Mouse (Mus musculus) intestine, embryonic 16.5 days (tissue): ENCODE results near the gene Crabp2. TPM values are rescaled to one million over a fixed set of nuclear protein-coding genes. Genes with fewer than 3 reads are reported as not detected.

Experiments used
- ATAC-seq: fragments of 200-750 bp; cut with Nextera tagmentation; 2 replicates; pipeline ENCODE4 v1.8.0; 2017; ENCODE audit warnings: moderate TSS enrichment, moderate library complexity
- H3K27ac ChIP-seq: fragments of 300-500 bp; sonication (generic); 2 replicates; pipeline ENCODE4 v1.5.1; 2014; ENCODE audit warnings: mild to moderate bottlenecking, low read length
- H3K27me3 ChIP-seq: fragments of 300-500 bp; sonication (generic); replicated peaks from 2 replicates; pipeline ENCODE4 v1.6.1; 2014; ENCODE audit warnings: low read length, control low read depth, mixed read lengths; ENCODE audit not compliant: control insufficient read depth, insufficient read depth
- H3K36me3 ChIP-seq: fragments of 300-500 bp; sonication (generic); 2 replicates; pipeline ENCODE4 v1.6.1; 2014; ENCODE audit warnings: low read length, control low read depth; ENCODE audit not compliant: control insufficient read depth, insufficient read depth
- H3K4me1 ChIP-seq: fragments of 300-500 bp; sonication (generic); 2 replicates; pipeline ENCODE4 v1.6.1; 2014; ENCODE audit warnings: low read length, control low read depth, mixed read lengths; ENCODE audit not compliant: control insufficient read depth, insufficient read depth
- H3K4me2 ChIP-seq: fragments of 300-500 bp; sonication (generic); 2 replicates; pipeline ENCODE4 v1.6.1; 2014; ENCODE audit warnings: low read depth, low read length, control low read depth
- H3K4me3 ChIP-seq: fragments of 300-500 bp; sonication (generic); 2 replicates; pipeline ENCODE4 v1.5.1; 2014; ENCODE audit warnings: mild to moderate bottlenecking, low read length
- H3K9ac ChIP-seq: fragments of 300-500 bp; sonication (generic); 2 replicates; pipeline ENCODE4 v1.6.1; 2014; ENCODE audit warnings: low read depth, low read length
- H3K9me3 ChIP-seq: fragments of 300-500 bp; sonication (generic); 2 replicates; pipeline ENCODE4 v1.6.1; 2016; ENCODE audit warnings: low read length, control low read depth; ENCODE audit not compliant: control insufficient read depth
- WGBS: fragments of 180-500 bp; shearing (Covaris S2); extraction: QIAGEN DNeasy Blood & Tissue Kit; methylation state at CpG from one replicate; pipeline ENCODE4 v1.1.7; 2014; 5-methylcytosine and 5-hydroxymethylcytosine counted together
- polyA plus RNA-seq: library from polyadenylated mRNA; unstranded; fragments of >200 nt; fragmentation: Nextera tagmentation; extraction: Ambion mirVana; gene quantifications from 2 replicates; pipeline ENCODE4 v1.2.1, GENCODE M21; 2015

Crabp2 gene
- polyA plus RNA-seq, 1 experiment from 2014 or later: 3.8 TPM

- Histone ChIP-seq H3K9ac (peak overlapping the region; percentile 17), H3K36me3 (no peaks in the 10 kb centered on the region), H3K27ac (no peak overlapping the region), H3K4me1 (peaks cover 25% of the 10 kb centered on the region), H3K4me3 (peak overlapping the region; percentile 21), H3K27me3 (peaks cover 29% of the 10 kb centered on the region), H3K9me3 (no peaks in the 10 kb centered on the region), H3K4me2 (peak overlapping the region; percentile 46)
- ATAC-seq: no peak
- under 1% methylated on average over 17 of the region's 17 CpGs for WGBS
Observed at GRCm38 (mm10) chr3:87947811-87948199, 661 bp upstream of the Crabp2 start.

DNA sequence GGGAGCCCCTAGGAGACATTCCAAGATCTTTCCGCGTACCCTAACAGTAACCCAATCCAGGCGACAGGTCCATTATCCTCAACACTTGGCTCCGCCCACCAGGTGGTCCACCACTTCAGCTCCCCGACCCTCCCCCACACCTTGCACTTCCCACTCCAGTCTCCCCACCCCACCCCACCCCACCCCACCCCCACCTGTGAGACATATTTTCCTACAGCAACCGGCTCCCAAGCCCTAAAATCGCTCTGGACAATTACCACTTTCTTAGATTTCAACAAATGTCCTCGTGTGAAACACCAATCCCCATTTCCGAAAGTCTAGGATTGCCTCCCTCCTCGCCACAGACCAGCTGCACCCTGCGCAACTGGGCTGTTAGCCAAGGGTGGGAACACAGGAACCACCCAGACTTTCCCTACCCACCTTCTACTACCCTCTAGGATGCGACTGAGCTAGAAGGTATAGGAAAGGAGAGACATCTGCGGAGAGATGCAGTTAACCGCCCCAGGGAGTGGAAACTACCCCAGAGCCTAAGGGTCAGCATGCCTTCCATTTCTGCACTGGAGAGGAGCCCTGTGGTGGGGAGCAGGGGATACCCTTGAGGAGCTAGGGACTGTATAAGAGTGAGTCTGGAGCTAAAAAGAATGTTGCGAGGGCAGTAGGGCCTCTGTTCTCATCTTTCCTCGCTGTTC, 944 bp downstream of the Crabp2 start:
- H3K9ac ChIP-seq: no peak overlapping the region
- peaks cover 25% of the 10 kb centered on the region for H3K4me1 ChIP-seq
- no peaks in the 10 kb centered on the region for H3K36me3 ChIP-seq
- no peak overlapping the region for H3K27ac ChIP-seq
- ATAC-seq: no peak
- H3K4me3 ChIP-seq: no peak overlapping the region
- 0 out of 2 replicates have a peak overlapping the region, but pooled peaks have one; percentile 46 for H3K4me2 ChIP-seq
- no peaks in the 10 kb centered on the region for H3K9me3 ChIP-seq
- 26% methylated on average over 16 of the region's 16 CpGs for WGBS
- H3K27me3 ChIP-seq: peaks cover 29% of the 10 kb centered on the region

DNA sequence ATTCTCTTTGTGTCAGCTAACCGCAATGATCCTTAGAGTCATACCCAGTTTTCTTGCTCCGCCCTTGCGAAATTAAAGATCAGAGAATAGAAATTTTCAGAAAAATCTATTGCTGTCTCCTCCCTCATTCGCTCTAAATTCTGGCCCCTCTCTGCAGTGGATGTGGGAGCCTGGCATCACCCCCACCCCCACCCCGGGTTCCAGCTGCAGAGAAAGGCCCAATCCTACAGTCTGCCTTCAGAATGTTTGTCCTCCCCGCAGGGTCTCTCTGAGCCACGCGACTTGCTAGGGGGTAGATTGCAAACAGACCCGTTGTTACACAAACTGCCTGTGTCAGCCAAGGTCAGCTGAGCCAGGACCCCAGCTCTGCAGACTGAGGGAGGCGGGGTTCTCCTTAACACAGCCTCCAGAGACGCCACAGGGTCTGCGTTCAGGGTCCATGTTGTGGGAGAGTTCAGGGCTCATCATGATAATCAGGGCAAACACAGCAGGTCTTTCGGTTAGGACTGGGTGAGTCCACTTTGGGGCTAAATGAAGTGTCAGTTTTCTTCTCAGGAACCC, 1.6 kb downstream of the Crabp2 start:
- H3K9me3 ChIP-seq: no peaks in the 10 kb centered on the region
- H3K36me3 ChIP-seq: no peaks in the 10 kb centered on the region
- H3K4me1 ChIP-seq: peaks cover 25% of the 10 kb centered on the region
- no peak overlapping the region for H3K27ac ChIP-seq
- H3K9ac ChIP-seq: no peak overlapping the region
- H3K4me2 ChIP-seq: no peak overlapping the region
- WGBS: 25% methylated on average over 13 of the region's 13 CpGs
- no peak overlapping the region for H3K4me3 ChIP-seq
- ATAC-seq: no peak
- peaks cover 29% of the 10 kb centered on the region for H3K27me3 ChIP-seq

DNA sequence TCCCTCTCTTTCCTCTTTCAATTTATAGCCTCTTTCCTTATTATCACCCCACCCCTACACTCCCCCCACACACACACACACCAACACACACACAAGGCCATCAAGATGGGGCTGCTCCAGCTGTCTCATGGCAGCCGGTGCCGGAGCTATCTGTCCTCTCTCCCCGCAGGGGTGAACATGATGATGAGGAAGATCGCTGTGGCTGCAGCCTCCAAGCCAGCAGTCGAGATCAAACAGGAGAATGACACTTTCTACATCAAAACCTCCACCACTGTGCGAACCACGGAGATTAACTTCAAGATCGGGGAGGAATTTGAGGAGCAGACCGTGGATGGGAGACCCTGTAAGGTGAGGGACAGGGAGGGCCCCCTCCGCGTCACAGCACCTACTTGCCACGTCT, 3.5 kb downstream of the Crabp2 start:
- Histone ChIP-seq H3K4me2 (peak overlapping the region; percentile 46), H3K27ac (no peak overlapping the region), H3K4me1 (peaks cover 20% of the 10 kb centered on the region), H3K36me3 (no peaks in the 10 kb centered on the region), H3K9ac (peak overlapping the region; percentile 35), H3K9me3 (no peaks in the 10 kb centered on the region), H3K4me3 (peak overlapping the region; percentile 9; the same call in 1 of the 2 replicates), H3K27me3 (peaks cover 18% of the 10 kb centered on the region)
- ATAC-seq: no peak
- 27% methylated on average over 12 of the region's 12 CpGs for WGBS

- WGBS: 14% methylated on average over 5 of the region's 5 CpGs
- peak; percentile 76 for ATAC-seq
- Histone ChIP-seq H3K4me1 (peaks cover 19% of the 10 kb centered on the region), H3K4me3 (peak overlapping the region; percentile 9; the same call in 1 of the 2 replicates), H3K9me3 (no peaks in the 10 kb centered on the region), H3K36me3 (no peaks in the 10 kb centered on the region), H3K9ac (peak overlapping the region; percentile 35), H3K4me2 (peak overlapping the region; percentile 46), H3K27ac (peak overlapping the region; percentile 23; the same call in 1 of the 2 replicates), H3K27me3 (peaks cover 18% of the 10 kb centered on the region)
Observed at GRCm38 (mm10) chr3:87952440-87952839, 4.0 kb downstream of the Crabp2 start.

GRCm38 (mm10) chr3:87958056-87958455, 9.6 kb downstream of the Crabp2 start:
- Histone ChIP-seq H3K4me1 (0 out of 2 replicates have a peak, but pooled peaks cover 3% of the 10 kb centered on the region), H3K9me3 (no peaks in the 10 kb centered on the region), H3K27ac (no peak overlapping the region), H3K4me3 (no peak overlapping the region), H3K4me2 (no peak overlapping the region), H3K36me3 (no peaks in the 10 kb centered on the region), H3K27me3 (no peaks in the 10 kb centered on the region), H3K9ac (no peak overlapping the region)
- no peak for ATAC-seq
- WGBS: 32% methylated on average over 1 of the region's 1 CpGs

DNA sequence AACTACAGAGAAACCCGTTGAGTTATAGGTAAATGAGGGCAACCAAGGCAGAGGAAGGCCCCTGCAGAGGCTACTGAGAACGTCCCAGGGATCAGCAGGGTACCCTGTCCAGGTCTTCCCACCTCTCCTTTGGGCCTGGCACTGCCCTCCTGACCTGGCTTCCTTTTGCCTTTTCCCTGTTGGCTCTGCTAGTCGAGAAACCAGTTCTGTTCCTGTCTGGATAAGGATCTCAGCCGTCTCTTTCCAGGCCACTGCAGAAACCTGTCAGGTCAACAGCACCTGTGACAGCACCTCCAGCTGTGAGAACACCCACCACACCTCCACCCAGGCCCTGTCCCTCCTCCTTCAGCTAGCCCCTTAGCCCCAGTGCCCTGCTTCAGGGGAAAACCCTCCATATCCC, 10.0 kb downstream of the Crabp2 start:
- no peak overlapping the region for H3K9ac ChIP-seq
- H3K36me3 ChIP-seq: no peaks in the 10 kb centered on the region
- H3K4me1 ChIP-seq: 0 out of 2 replicates have a peak, but pooled peaks cover 3% of the 10 kb centered on the region
- ATAC-seq: no peak
- H3K4me2 ChIP-seq: no peak overlapping the region
- H3K9me3 ChIP-seq: no peaks in the 10 kb centered on the region
- no peak overlapping the region for H3K27ac ChIP-seq
- 35% methylated on average over 4 of the region's 4 CpGs for WGBS
- H3K4me3 ChIP-seq: no peak overlapping the region
- H3K27me3 ChIP-seq: no peaks in the 10 kb centered on the region

- H3K9me3 ChIP-seq: no peaks in the 10 kb centered on the region
- 0 out of 2 replicates have a peak, but pooled peaks cover 3% of the 10 kb centered on the region for H3K4me1 ChIP-seq
- no peaks in the 10 kb centered on the region for H3K36me3 ChIP-seq
- no peak overlapping the region for H3K4me2 ChIP-seq
- no peak overlapping the region for H3K4me3 ChIP-seq
- no peak for ATAC-seq
- H3K27ac ChIP-seq: no peak overlapping the region
- H3K9ac ChIP-seq: no peak overlapping the region
- no peaks in the 10 kb centered on the region for H3K27me3 ChIP-seq
- 61% methylated on average over 1 of the region's 1 CpGs for WGBS
Observed at GRCm38 (mm10) chr3:87958967-87959366, 10.5 kb downstream of the Crabp2 start.

DNA sequence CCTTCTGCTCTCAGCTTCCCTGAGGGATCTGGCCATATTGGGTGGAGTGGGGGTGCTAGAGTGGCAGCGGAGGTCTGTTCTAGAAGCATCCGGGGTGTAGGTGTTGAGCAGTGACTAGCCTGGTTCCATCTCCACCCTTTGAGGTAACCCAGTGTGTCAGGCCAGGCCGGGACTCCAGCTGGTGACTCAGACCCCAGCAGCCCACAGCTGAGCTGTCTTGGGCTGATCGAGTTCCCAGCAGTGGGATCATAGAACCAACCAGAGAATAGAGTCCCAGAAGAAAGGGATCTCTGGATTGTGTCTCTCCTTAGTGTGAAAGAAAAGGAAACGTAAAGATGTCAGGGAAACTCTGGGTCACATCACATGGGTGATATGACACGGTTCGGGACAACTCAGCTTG, 10.9 kb downstream of the Crabp2 start:
- Histone ChIP-seq H3K4me2 (no peak overlapping the region), H3K27me3 (no peaks in the 10 kb centered on the region), H3K27ac (no peak overlapping the region), H3K9ac (no peak overlapping the region), H3K4me1 (0 out of 2 replicates have a peak, but pooled peaks cover 3% of the 10 kb centered on the region), H3K36me3 (no peaks in the 10 kb centered on the region), H3K9me3 (no peaks in the 10 kb centered on the region), H3K4me3 (no peak overlapping the region)
- WGBS: 64% methylated on average over 7 of the region's 7 CpGs
- ATAC-seq: no peak
